Mouse (Mus musculus): Measurements from ENCODE around the gene Tmem143.
"Not testable (repeated sequence)": the region's sequence is repeated elsewhere in the genome, so short reads cannot be mapped to it uniquely, and the experiment has no call there.

Tmem143 gene

DNA sequence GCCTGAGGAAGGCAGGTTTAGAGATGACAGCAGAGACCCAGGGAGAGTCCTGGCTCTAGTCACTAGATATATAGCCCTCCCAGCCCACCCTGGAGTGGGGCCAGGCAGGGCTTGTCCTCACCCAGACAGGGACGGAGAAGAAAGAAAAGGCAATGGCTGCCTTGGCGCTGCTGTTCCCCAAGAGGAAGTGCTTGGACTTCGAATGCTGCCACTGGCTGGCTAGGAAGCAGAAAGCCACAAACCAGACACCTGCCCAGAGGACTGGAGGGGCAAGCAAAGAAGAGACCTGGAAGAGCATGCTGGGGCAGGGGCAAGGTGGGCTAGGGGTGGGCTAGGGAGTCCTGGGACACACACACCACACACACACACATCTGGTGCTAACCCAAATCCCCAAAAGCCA is 9.5 kb upstream of the Tmem143 start:
- DNase-seq (ENCODE audit: low spot score in 2 of 2), result no peak

DNA sequence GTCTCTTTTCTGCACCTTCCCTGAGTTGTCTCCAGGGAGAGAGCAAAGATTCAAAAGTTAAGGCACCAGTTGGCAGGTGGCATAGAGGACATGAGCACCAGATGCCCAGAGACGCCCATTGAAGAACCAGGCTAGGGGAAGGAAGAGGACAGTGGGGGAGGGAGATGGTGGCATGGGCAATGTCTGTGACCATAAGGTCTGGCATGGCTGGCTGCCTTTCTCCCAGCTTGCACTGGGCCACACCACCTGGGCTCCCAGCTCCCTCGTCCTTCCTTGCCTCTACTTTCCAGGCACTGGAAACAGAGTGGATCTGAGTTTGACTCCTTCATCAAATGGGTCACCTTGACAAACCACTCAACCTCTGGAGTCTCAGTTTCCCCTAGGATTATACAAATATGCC is 4.1 kb upstream of the Tmem143 start:
- no peak for DNase-seq (ENCODE audit: low spot score in 2 of 2)

DNA sequence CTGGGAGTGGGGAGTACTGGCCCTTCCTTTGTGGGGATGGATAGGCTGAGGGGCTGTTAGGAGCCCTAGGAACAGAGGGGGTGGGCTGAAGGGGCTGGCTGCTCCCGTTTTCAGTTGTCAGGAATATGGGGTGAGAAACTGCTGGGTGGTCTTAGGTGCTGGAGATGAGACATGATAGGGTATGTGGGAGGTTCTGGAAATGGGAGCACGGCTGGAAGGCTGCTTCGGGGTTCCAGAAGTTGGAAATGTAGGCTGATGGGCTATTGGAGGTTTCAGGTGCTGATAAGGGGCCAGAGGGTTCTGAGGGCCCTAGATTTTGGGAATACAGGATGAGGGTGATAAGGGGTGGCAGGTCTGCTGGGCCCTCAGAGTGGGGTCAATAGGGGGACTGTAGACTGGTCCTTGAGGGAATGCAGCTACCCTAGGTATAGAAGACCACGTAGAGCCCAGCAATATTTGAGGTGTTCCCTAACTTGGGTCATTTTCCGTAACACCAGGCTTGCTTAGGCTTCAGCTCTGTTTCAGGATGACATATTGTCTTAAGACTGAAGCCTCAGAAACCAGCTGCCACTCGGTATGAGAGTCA is 717 bp upstream of the Tmem143 start:
- no peak for DNase-seq (ENCODE audit: low spot score in 2 of 2)

DNA sequence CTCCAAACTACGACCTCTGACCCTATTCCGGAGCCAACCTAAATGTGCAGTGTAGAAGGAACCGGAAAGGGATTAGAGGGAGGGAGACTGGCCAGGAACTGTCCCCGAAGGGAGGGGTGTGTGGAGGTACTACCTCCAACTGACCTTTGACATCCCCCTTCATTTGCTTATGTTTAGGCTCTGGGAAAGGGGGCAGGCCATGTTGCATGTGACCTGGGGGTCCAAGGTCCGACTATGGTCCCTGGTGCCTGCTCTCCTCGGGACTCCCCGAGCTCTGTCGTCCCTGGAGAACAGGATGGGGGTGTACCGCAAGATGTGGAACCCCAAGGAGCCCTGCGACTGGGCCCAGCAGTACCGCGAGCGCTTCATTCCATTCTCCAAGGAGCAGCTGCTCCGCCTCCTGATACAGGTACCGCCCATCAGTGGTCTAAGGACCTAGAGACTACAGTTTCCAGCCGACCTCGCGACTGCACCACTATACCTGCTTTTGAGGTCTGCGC is 567 bp downstream of the Tmem143 start:
- peak in 1 of 2 experiments; percentile 54 for DNase-seq (ENCODE audit: low spot score in 2 of 2)

DNA sequence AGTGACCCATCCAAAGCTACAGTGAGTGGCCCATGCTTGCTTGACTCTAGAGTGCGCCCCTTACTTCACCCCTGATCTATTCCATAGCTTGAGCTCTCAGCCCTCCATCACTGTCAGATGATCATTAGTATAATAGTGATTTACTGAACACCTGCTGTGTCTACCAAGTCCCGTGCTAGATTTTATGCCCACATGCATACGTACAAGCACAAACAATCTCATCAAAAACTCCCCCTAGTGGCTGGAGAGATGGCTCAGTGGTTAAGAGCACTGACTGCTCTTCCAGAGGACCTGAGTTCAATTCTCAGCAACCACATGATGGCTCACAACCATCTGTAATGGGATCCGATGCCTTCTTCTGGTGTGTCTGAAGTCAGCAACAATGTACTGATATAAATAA is 1.4 kb downstream of the Tmem143 start:
- not testable (repeated sequence) for DNase-seq (ENCODE audit: low spot score in 2 of 2)

DNA sequence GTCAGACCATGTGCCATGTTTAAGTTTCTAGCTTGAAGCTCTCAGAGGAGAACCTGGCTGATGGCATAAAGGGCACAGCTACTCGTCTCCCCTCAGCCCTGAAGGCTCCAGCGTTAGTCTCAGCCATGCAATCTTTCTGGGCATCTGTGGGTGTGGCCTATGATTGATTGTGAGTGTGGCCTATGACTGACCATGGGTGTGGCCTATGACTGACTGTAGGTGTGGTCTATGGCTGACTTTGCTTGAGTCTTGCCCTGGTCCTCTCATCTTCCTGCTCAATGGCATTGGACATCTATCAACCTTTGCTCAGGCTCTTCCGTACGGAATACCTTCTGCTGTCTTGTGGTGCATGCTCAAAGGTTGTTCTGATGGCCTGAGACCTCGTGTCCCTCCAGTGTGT is 4.8 kb downstream of the Tmem143 start:
- DNase-seq (ENCODE audit: low spot score in 2 of 2), result no peak

DNA sequence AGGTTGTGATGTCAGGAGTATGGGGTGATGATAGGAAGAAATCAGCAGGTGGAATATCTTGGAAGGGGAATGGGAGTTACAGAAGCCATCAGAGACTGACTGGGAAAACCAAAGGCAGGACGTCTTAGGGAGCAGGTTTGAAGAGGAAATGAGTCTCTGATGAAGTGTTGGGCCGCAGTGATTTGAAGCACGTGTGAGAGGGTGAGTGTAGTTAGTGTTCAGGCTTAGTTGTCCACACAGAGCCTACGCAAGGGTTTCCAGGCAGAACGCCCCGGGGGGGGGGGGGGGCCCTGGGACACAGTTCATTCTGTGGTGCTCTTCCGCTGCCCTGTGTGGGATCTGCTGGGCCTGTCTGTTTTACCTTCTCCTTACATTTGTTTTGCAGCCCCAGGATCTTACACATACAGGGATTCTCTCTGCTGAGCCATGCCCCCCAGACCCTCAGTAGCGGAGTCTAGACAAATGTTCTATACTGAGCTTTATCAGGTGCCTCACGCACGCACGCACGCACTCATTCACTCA is 5.8 kb downstream of the Tmem143 start:
- DNase-seq (ENCODE audit: low spot score in 2 of 2), result no peak

DNA sequence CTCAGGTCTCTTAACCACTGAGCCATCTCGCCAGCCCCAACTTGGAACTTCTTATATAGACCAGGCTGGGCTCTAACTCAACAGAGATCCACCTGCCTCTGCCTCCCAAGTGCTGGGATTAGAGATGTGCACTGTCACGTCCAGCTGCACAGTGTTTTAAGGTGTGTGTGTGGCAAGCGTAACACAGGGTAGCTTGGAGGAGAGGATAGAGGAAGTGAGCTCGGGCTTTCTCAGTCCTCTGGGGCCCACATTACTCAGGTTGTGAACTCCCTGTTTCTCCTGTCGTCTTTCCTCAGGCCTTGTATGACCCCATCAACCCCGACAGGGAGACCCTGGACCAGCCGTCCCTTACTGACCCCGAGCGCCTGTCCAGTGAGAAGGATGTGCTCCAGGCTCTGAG is 9.9 kb downstream of the Tmem143 start:
- DNase-seq (ENCODE audit: low spot score in 2 of 2), result no peak

DNA sequence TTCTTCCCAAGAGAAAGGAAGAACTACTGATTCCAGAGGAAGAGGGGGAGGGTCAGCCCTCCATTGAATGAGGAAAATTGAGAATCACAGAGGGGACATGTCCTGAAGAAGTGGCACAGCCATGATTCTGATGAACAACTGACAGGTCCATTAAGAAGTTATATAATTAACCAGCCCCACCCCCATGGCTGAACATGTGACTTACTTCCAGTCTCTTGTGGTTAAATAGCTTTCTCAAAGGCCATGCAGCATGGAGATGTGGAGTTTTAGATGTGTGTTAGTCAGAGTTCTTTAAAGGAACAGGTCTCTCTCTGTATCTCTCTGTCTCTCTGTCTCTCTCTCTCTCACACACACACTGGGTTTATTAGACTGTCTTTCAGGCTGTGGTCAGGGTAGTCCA is 11.6 kb downstream of the Tmem143 start:
- DNase-seq (ENCODE audit: low spot score in 2 of 2), result no peak

DNA sequence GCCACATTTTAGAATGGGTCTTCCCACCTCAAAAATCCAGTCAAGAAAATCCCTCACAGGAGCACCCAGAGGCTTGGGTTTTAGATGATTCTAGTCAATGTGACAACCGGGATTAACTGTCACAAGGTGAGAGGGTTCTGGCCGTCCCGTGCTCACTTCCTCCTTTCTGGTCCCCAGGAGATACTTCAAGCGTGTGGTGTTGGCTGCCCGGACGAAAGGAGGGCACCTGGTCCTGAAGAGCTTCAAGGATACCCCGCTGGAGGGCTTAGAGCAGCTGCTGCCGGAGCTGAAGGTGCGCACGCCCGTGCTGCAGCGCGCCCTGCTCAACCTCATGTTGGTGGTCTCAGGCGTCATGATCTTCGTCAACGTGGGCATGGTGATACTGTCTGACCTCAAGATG is 12.4 kb downstream of the Tmem143 start:
- no peak for DNase-seq (ENCODE audit: low spot score in 2 of 2)

DNA sequence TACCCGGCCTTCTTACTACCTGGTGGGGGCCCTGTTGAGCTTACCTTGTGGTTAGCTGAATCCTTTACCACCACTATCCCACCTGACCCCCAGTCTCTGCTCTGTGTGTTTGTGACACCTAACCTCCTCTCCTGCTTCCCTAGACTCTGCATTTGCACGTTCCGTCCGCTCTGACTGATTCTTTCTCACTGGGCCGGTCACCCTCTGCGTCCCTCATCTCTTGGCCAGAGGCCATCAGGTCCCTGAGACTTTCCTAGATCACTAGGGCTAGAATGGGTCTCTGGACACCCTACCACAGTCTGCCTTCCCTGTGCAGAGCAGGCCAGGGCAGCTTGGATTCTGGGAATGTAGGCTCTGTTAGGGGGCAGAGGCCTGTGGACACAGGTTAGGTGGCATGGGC is 17.3 kb downstream of the Tmem143 start:
- no peak for DNase-seq (ENCODE audit: low spot score in 2 of 2)

DNA sequence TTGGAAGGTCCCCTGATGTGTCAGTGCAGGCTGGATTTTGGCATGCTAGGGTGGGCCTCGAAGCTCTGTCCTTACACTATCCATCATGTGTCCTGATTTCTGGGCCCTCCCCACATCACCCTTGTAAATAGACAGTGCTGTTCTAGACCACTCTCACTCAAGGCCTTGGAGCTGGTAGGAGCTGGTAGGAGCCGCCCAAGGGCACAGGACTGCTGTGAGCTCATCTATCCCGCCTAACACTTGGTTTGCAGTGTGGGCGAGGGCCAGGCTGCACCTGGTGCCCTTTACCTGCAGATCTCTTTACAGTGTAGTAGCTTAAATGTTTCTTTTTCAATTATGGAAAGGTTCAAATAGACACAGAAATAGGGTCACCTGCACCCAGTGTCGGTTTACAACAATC is 18.3 kb downstream of the Tmem143 start:
- DNase-seq (ENCODE audit: low spot score in 2 of 2), result no peak

DNA sequence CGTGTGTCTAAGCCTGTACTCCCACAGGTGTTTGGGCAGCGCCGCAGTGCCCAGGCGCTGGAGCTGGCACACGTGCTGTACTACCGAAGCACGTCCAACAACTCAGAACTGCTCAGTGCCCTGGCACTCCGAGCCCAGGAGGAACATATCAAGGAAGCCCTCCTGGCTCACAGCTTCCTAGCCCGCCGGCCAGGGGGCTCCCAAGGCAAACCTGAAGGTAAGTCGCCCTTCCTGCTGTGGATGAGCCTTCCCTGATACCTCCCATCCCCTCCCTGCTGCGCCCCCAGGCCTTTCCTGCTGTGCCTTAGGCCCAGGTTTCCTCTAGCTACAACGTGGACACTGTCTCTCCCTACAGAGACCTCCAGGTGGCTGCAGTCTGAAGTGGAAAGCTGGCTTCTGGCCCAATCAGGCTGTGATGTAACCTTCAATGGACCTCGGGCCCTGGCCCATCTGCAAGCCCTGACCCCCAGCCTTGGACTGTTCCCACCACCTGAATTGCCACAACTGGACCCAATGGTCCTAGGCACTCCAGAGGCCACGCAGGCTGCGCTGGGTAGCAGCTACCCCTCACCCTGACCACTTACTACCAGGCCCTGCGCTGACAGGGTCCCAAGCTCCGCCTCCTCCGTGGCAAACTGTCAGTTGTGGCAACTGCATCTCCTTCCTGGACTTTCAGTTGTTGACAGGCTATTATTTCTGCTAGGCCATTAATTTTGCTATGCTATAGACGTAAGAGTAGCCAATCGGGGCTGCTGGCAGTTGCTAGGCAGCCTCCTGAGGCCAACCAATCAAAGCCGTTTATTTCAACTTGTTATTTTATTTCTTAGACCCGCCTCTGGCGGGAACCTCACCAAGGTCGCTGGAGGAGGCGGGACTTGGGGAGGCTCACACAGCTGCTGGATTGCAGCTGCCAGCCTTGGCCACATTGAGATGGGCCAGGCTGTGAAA is 19.6 kb downstream of the Tmem143 start:
- DNase-seq (ENCODE audit: low spot score in 2 of 2), result peak; percentile 67 to 69

DNA sequence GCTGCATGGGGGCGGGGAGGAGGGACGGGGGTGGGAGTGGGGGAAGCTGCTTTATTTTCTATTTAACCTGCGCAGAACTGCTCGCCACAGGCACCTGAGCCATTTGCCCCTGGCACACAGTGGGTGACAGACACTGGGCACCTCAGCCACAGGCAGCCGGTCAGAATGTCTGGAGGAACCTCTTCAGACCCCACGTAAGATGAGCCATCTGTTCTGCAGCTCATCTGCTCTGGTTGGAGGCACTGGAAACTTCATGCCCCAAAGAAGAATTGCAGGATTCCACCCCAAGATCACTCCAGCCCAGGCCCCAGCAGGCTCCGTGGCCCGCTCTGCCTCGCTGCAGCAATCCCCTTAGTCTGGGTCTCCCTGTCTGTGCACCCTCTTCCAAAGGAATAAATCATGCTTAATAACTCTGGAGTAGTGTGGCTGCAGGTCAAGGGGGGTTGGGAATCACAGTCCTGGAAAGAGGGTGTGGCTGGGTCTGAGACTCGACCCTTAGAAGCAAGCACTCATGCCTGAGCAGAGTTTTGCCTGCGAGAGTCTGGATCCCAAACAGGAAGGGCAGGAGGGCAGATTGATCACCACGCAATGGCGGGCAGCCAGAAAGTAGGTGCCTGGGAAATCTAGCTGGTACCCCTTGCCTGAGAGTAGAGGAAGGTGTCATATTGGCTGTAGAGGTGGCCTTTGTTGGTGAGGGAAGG is 20.4 kb downstream of the Tmem143 start:
- DNase-seq (ENCODE audit: low spot score in 2 of 2), result no peak

DNA sequence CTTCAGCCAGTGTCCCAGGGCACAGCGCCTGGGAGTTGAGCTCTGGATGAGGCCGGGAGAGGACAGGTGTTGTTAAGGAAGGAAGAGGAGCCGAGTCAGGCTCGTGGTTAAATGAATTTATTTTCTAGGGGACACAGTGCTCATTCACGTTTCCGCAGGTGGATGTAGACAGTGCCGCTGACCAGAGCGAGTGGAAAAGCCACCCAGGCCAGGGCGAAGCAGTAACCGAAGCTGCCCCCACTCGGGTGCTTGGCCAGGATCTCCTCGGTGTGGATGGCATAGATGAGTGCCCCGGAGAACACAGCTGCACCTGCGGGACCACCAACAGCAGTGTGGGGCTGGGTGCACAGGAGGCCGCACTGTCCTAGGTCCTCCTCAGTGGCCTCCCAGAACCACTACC is 21.2 kb downstream of the Tmem143 start:
- DNase-seq (ENCODE audit: low spot score in 2 of 2), result no peak

DNA sequence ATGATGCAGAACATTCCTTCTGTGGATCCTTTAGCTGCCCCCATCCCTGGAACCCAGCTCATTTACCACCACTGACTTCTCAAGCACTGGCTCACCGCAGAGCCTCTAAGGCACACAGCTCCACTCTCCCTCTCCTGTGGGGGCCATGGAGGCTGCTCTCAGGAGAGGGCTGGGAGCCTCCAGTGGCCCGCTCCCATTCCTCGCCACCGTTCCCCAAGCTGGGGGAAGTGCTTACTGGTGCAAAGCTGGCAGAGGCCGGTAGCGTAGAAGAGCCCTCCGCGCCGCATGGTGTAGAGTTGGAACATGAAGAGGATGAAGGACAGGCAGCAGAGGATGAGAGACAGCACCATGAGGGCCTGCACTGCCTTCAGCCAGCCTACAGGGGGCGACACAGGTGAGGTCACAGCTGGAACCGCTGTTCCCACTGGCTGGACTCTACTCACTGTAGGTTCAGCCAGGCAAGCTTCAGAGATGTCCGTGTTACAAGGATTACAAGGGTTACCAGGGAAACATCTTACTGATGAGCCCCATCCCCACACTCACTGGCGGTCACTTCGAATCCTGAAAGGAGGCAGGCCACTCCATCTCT is 22.4 kb downstream of the Tmem143 start:
- no peak for DNase-seq (ENCODE audit: low spot score in 2 of 2)

DNA sequence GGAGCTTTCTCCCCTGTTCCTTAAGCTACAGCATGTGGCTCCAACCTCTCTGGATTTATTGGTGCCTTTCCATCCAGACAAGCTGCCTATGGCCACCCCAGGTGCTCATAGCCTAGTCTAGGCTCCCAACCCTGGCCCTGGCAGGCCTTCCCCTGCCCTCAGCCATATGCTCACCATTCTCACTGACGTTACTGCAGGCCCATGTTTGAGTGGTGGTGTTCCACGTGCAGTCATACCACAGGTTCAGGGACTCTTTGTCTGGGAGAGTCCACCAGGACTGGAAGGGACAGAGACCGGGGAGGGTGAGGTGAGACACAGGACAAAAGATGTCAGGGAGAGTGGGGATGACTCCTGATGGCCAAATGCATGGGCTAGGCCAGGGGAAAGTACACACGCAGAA is 23.0 kb downstream of the Tmem143 start:
- DNase-seq (ENCODE audit: low spot score in 2 of 2), result no peak

DNA sequence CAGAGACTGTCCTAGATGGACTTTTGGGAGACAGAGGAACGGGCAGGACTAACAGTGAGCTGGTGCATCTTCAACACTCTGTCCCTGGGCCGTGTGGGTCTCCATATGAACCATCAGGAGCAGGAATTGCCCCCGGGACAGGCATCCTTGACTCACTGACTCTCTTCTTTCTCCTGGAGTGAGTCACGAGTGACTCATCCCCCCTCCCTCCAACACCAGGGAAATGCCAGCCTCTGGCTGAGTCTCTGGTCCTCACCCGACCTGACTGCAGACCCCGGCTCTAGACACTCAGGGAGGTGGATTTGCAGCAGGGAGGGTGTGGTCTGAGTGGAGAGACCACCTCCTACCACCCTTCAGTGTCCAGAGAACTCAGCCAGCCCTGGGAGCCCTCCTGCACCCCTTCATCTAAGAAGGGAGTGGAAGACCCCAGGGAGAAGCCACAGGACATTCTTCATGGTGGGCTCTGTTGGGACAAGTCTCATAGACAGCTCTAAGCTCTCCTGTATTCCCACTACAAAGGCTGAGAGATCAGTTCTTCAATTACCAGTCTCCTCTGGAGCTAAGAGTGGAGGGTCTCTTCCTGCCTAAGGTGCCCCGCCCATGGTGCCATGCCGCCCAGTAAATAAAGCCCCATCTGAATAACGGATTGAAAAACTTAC is 24.0 kb downstream of the Tmem143 start:
- DNase-seq (ENCODE audit: low spot score in 2 of 2), result no peak

DNA sequence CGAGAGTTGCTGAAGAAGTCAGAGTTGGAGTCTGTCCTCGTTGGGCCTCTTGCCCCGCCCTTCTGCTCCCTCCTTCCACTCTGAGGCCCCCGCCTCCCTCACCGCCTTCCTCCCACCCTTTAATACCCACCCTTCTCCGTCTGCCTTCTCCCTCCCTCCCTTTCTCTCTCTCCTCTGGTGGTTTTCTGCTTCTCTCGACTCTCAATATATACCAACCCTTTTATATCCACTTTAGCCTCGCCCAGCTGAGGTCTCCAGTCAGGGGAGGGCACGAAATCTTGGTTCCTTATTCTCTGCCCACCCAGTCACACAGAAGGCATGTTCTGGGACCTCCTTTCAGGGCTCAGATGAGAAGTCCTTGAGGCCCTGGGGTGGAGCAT is 24.5 kb downstream of the Tmem143 start, which contains the start of gene Emp3:
Emp3 (minus strand) TSS at position 163 of the 380 bp plus-strand sequence.
- DNase-seq (ENCODE audit: low spot score in 2 of 2), result no peak

DNA sequence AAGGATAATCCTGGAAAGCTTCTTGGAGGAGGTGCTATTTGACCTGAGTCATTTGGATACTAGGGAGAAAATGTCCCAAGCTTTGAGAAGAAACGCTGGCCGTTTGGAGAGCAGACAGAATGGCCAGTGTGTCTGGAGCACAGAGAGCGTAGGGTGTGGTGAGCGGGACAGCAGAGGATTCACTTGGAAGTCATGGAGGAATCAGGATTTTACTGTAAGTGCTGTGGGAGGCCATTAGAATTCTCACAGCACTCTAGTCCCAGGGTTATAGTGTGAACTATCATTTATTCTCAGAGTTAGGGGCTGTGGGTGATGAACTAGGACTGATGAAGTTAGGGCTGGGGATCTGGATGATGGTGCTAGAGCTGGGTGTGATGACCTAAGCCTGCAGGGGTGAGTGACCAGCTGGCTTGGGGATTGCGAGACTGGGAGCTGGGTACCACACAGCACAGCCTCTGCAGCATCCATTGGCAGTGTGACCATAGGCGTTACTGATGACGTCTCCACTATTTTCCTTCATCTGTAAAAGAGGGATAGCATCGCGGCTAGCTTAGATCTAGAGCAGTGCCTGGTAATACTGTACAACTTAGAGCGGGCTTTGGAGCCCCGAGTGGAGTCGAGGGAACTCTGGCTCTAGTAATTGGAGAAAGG is 25.3 kb downstream of the Tmem143 start:
- DNase-seq (ENCODE audit: low spot score in 2 of 2), result no peak
